Mouse (Mus musculus) left cerebral cortex, postnatal 36 days (tissue): ENCODE measurements at regions not wholly inside any gene's neighbourhood (a gene's known extent, or its start where the extent isn't known, plus 50 kb on each side); places are given as distances from the start of the nearest gene placed in this dataset.

ENCODE experiments used
- DNase-seq, 2 experiments: peaks; one replicate each; pipeline ENCODE4 v3.0.0; 2021 to 2022; ENCODE audit warnings: low spot score in 2 of 2, mixed read lengths in 1 of 2
- intact Hi-C: fragments of 180-260 bp; cut with DNase I; formaldehyde crosslinking; loops from one replicate; pipeline ENCODE4 v1.15.1; 2025

DNA sequence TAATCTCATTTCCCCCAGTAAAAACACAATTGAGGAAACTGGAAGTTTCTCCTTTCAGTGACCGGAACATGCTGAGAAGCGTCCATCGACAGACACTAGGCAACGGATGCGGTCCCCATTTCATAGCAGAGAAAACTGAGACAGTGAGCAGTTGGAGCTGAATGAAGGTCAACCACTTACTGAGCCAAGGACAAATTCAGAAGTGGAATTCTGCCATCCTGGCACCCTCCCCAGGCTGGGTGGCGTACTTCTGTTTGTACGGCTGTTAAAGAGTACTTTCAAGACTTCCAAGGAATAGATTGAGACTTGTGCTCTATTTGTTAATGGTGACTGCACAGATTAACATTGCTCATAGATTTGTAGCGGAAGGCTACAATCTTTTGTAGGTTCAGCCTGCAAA lies 54.2 kb upstream of the Bhlhe40 start:
- peak in 1 of 2 experiments; percentile 24 for DNase-seq
- intact Hi-C loops, result no loop called here

DNA sequence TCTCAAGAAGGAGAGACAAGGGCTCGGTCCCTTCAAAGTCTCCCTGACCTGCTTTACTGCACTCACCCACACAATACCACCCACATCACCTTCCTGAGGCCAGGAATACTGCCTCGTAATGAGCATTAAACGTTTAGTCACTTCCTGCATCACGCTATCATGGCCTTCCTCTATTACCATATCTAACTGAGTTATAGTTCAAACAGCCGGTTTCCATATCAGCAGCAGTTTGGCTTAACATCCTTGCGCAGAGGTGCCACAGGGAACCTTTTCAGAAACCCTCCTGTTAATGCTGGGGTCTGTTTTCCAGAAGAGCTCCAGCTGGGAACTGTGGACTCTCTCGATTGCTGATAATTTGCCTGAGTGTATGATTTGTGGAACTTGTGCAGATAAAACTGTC lies 52.1 kb upstream of the Bhlhe40 start:
- intact Hi-C loops, result no loop called here
- no peak for DNase-seq
